Comparison of ENCODE assay signal across 11 mouse cellular contexts in the genomic region with DNA sequence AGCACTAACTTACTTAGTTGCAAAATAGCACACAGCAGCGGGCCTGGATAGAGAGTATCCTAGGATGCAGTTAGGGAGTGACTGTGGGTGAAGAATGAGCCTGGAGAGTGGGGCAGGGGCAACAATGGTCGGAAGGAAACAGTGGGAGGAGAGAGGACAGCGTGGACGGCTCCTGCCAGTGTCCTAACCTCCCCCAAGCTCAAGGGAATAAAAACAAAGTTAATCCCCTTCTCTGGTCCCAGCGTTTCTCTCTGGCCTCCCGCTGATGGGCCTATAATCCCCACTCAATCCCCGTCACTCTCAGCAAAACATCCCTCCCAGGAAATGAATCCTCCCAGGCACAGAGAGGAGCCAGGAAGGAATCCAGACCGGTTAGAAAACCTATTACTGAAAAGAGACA. TPM values are rescaled to one million over a fixed set of nuclear protein-coding genes. Genes with fewer than 3 reads are reported as not detected.
DNase-seq lines count a peak whose midpoint lies in the region; ATAC-seq and TF ChIP-seq lines count a peak whose summit lies in the region.
"Had no signal": no experiment of that assay in that cellular context is flagged by ENCODE, and none has a peak within 500 bp of the region (broad histone marks: within the 10 kb centered on the region; RNA-seq: fewer than 3 reads in every experiment).

No protein-coding gene starts in this region.

- H3K27me3 ChIP-seq in spleen, adult 2 months (ENCODE audit: control insufficient read depth, insufficient read depth, low read length): peaks cover 6% of the 10 kb centered on the region
- H3K27me3 ChIP-seq in heart, embryonic 13.5 days (replicated peaks): peaks cover 13% of the 10 kb centered on the region
- H3K27me3 ChIP-seq in thymus, adult 2 months (ENCODE audit: control insufficient read depth, insufficient read depth, low read length): peaks cover 11% of the 10 kb centered on the region; the same call in 1 of the 2 replicates

- H3K9ac ChIP-seq in heart, embryonic 13.5 days: no peak overlapping the region
- H3K9ac ChIP-seq: liver, embryonic 15.5 days had no signal

- peaks cover 5% of the 10 kb centered on the region for H3K4me1 ChIP-seq in spleen, adult 2 months (ENCODE audit: control insufficient read depth, insufficient read depth, insufficient read length)
- H3K4me1 ChIP-seq in heart, embryonic 13.5 days: peaks cover 37% of the 10 kb centered on the region
- no peaks in the 10 kb centered on the region for H3K4me1 ChIP-seq in thymus, adult 2 months (replicated peaks; ENCODE audit: control insufficient read depth, insufficient read depth, low read length)

- no peaks in the 10 kb centered on the region for H3K9me3 ChIP-seq in heart, embryonic 13.5 days
- H3K9me3 ChIP-seq: liver, embryonic 15.5 days had no signal

- H3K36me3 ChIP-seq in spleen, adult 2 months (ENCODE audit: control insufficient read depth, insufficient read depth, low read length): no peaks in the 10 kb centered on the region
- no peaks in the 10 kb centered on the region for H3K36me3 ChIP-seq in heart, embryonic 13.5 days
- H3K36me3 ChIP-seq in thymus, adult 2 months (ENCODE audit: control insufficient read depth, insufficient read depth, low read length): no peaks in the 10 kb centered on the region
- H3K36me3 ChIP-seq: liver, embryonic 15.5 days had no signal

- no peak for DNase-seq in spleen, adult 2 months (ENCODE audit: low read depth in 1 of 2, low spot score in 2 of 2)
- no peak for DNase-seq in spleen, postnatal 10 days (ENCODE audit: low spot score in 2 of 2)
- peak; percentile 56 for DNase-seq in lung, postnatal 36 days
- DNase-seq in right cerebral cortex, postnatal 10 days (ENCODE audit: low spot score in 2 of 2): no peak
- no peak for DNase-seq in spleen, postnatal 36 days (ENCODE audit: low spot score in 2 of 2)
- DNase-seq in thymus, adult 2 months: no peak
- DNase-seq in left cerebral cortex, postnatal 14 days (ENCODE audit: low spot score in 2 of 2): no peak

- 63% methylated on average over 8 of the region's 8 CpGs for WGBS in spleen, adult 2 months
- 15% methylated on average over 8 of the region's 8 CpGs for WGBS in heart, embryonic 13.5 days
- 72% methylated on average over 8 of the region's 8 CpGs for WGBS in thymus, adult 2 months

- intact Hi-C loops in left cerebral cortex, postnatal 14 days (cut with DNase I): no loop called here

- H3K4me2 ChIP-seq in heart, embryonic 13.5 days: peak overlapping the region; percentile 27
- H3K4me2 ChIP-seq: liver, embryonic 15.5 days had no signal

- no peak for ATAC-seq in heart, embryonic 13.5 days (ENCODE audit: extremely low read depth, insufficient number of reproducible peaks, low FRiP score, low TSS enrichment)

- TF ChIP-seq POLR2A in spleen, adult 2 months (IDR thresholded peaks at IDR 0.05; ENCODE audit: low read depth, low read length): no peak
- no peak for TF ChIP-seq POLR2A in thymus, adult 2 months (IDR thresholded peaks at IDR 0.05; ENCODE audit: control insufficient read depth, extremely low read depth, insufficient read depth, low read length, poor library complexity)

- H3K4me3 ChIP-seq in spleen, adult 2 months (ENCODE audit: extremely low read depth, insufficient read depth, insufficient read length): no peak overlapping the region
- no peak overlapping the region for H3K4me3 ChIP-seq in heart, embryonic 13.5 days
- no peak overlapping the region for H3K4me3 ChIP-seq in thymus, adult 2 months (ENCODE audit: control insufficient read depth, insufficient read depth, low read length)
- H3K4me3 ChIP-seq: liver, embryonic 15.5 days had no signal

- H3K27ac ChIP-seq in spleen, adult 2 months (ENCODE audit: insufficient read depth, low read length): 0 out of 2 replicates have a peak overlapping the region, but pooled peaks have one; percentile 32
- H3K27ac ChIP-seq in heart, embryonic 13.5 days (replicated peaks): peak overlapping the region; percentile 52
- no peak overlapping the region for H3K27ac ChIP-seq in thymus, adult 2 months (ENCODE audit: control insufficient read depth, insufficient read depth, low read length)
- H3K27ac ChIP-seq: liver, embryonic 15.5 days had no signal

- TF ChIP-seq CTCF in spleen, adult 2 months (IDR thresholded peaks at IDR 0.05; ENCODE audit: extremely low read depth, insufficient read depth, insufficient read length, insufficient replicate concordance): no peak
- TF ChIP-seq CTCF in thymus, adult 2 months (IDR thresholded peaks at IDR 0.05; ENCODE audit: borderline replicate concordance, control insufficient read depth, extremely low read depth, insufficient read depth, low read length, poor library complexity): no peak

RNA-seq across cellular contexts. Expression of a gene that starts 5.6 kb away (rescaled TPM):
- 1.9 and 2.0 TPM in 2 replicates for polyA plus RNA-seq in spleen, adult 2 months (2012; rRNA removed)
- 4.6 and 5.2 TPM in 2 replicates for polyA plus RNA-seq in heart, embryonic 13.5 days (2015; fragmentation: Nextera tagmentation; extraction: Ambion mirVana)
- 2.2 and 2.4 TPM in 2 replicates for polyA plus RNA-seq in thymus, adult 2 months (2012; rRNA removed)
- total RNA-seq in left cerebral cortex, postnatal 14 days (2021): 10 to 100 TPM; 18.0 to 20.0 TPM

RNA-seq across cellular contexts. Expression of a gene that starts 25.4 kb away (rescaled TPM):
- not detected in 2 replicates for polyA plus RNA-seq in spleen, adult 2 months (2012; rRNA removed)
- polyA plus RNA-seq in heart, embryonic 13.5 days (2015; fragmentation: Nextera tagmentation; extraction: Ambion mirVana): not detected in 2 replicates
- not detected in 2 replicates for polyA plus RNA-seq in thymus, adult 2 months (2012; rRNA removed)
- not detected for total RNA-seq in left cerebral cortex, postnatal 14 days (2021)
- total RNA-seq: hematopoietic stem cell, adult 5-6 weeks had no signal
- polyA plus RNA-seq: embryonic facial prominence, embryonic 11.5 days; liver, embryonic 15.5 days had no signal

RNA-seq across cellular contexts. Expression of a gene that starts 43.5 kb away (rescaled TPM):
- polyA plus RNA-seq in spleen, adult 2 months (2012; rRNA removed): 4.1 and 5.4 TPM in 2 replicates
- 63.4 and 69.6 TPM in 2 replicates for polyA plus RNA-seq in heart, embryonic 13.5 days (2015; fragmentation: Nextera tagmentation; extraction: Ambion mirVana)
- 8.9 and 10.6 TPM in 2 replicates for polyA plus RNA-seq in thymus, adult 2 months (2012; rRNA removed)
- 10 to 100 TPM; 40.1 to 43.7 TPM for total RNA-seq in left cerebral cortex, postnatal 14 days (2021)

RNA-seq across cellular contexts. Expression of a gene that starts 47.2 kb away (rescaled TPM):
- polyA plus RNA-seq in spleen, adult 2 months (2012; rRNA removed): not detected in 2 replicates
- not detected in 2 replicates for polyA plus RNA-seq in heart, embryonic 13.5 days (2015; fragmentation: Nextera tagmentation; extraction: Ambion mirVana)
- polyA plus RNA-seq in thymus, adult 2 months (2012; rRNA removed): not detected in 2 replicates
- not detected for total RNA-seq in left cerebral cortex, postnatal 14 days (2021)
- total RNA-seq: hematopoietic stem cell, adult 5-6 weeks had no signal
- polyA plus RNA-seq: embryonic facial prominence, embryonic 11.5 days; liver, embryonic 15.5 days had no signal
